Mouse (Mus musculus) heart, embryonic 15.5 days (tissue): ENCODE data around the gene Adamts12. TPM values are rescaled to one million over a fixed set of nuclear protein-coding genes. Genes with fewer than 3 reads are reported as not detected.

Experiments used
- ATAC-seq: fragments of 200-750 bp; cut with Nextera tagmentation; replicated peaks from 2 replicates; pipeline ENCODE4 v1.8.0; 2017; ENCODE audit warnings: low read depth, moderate TSS enrichment; ENCODE audit not compliant: insufficient number of reproducible peaks, insufficient read depth, low FRiP score
- H3K27ac ChIP-seq: fragments of 300-500 bp; sonication (generic); 2 replicates; pipeline ENCODE4 v1.5.1; 2015; ENCODE audit warnings: mild to moderate bottlenecking, inconsistent platforms
- H3K27me3 ChIP-seq: fragments of 300-500 bp; sonication (generic); 2 replicates; pipeline ENCODE4 v1.6.1; 2015; ENCODE audit warnings: inconsistent platforms
- H3K36me3 ChIP-seq: fragments of 300-500 bp; sonication (generic); 2 replicates; pipeline ENCODE4 v1.6.1; 2015; ENCODE audit warnings: mild to moderate bottlenecking, inconsistent platforms
- H3K4me1 ChIP-seq: fragments of 300-500 bp; sonication (generic); replicated peaks from 2 replicates; pipeline ENCODE4 v1.6.1; 2015; ENCODE audit warnings: inconsistent platforms
- H3K4me2 ChIP-seq: fragments of 300-500 bp; sonication (generic); 2 replicates; pipeline ENCODE4 v1.6.1; 2015; ENCODE audit warnings: inconsistent platforms, mild to moderate bottlenecking, moderate library complexity
- H3K4me3 ChIP-seq: fragments of 300-500 bp; sonication (generic); 2 replicates; pipeline ENCODE4 v1.5.1; 2015; ENCODE audit warnings: mild to moderate bottlenecking, inconsistent platforms
- H3K9ac ChIP-seq: fragments of 300-500 bp; sonication (generic); 2 replicates; pipeline ENCODE4 v1.6.1; 2015; ENCODE audit warnings: mild to moderate bottlenecking, inconsistent platforms
- H3K9me3 ChIP-seq: fragments of 300-500 bp; sonication (generic); replicated peaks from 2 replicates; pipeline ENCODE4 v1.6.1; 2016; ENCODE audit warnings: inconsistent platforms
- WGBS: fragments of 180-500 bp; shearing (Covaris S2); methylation state at CpG from one replicate; pipeline ENCODE4 v1.1.7; 2015; ENCODE audit warnings: mixed read lengths; 5-methylcytosine and 5-hydroxymethylcytosine counted together
- polyA plus RNA-seq: library from polyadenylated mRNA; unstranded; fragments of >200 nt; fragmentation: Nextera tagmentation; extraction: Ambion mirVana; gene quantifications from 2 replicates; pipeline ENCODE4 v1.2.1, GENCODE M21; 2015

Adamts12 gene
- polyA plus RNA-seq, 1 experiment from 2014 or later: 1.7 TPM

DNA sequence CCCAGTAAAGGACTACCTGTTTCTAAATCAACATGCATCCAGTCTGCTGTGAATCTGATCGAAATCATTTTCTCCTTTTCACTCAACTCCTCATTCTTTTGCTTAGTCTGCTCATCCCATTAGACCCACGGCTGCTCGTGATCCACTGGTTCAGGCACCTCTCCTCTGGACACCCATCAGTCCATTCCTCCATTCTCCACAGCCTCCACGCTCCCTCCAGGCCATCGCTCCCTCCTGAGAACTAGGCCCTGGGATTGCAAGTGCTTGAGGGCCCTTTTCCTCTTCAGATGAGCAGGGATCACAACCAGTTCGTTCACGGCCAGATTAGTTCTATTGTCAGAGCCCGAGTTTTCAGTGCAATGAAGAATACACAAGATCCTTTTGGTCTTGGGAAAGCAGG is 316.0 kb downstream of the Adamts12 start:
- no peak overlapping the region for H3K9ac ChIP-seq
- H3K27me3 ChIP-seq: no peaks in the 10 kb centered on the region
- no peak overlapping the region for H3K4me3 ChIP-seq
- H3K4me2 ChIP-seq: no peak overlapping the region
- WGBS: 81% methylated on average over 8 of the region's 8 CpGs
- no peak overlapping the region for H3K27ac ChIP-seq
- no peaks in the 10 kb centered on the region for H3K9me3 ChIP-seq
- no peak for ATAC-seq
- H3K4me1 ChIP-seq: no peaks in the 10 kb centered on the region
- peaks cover 25% of the 10 kb centered on the region for H3K36me3 ChIP-seq

DNA sequence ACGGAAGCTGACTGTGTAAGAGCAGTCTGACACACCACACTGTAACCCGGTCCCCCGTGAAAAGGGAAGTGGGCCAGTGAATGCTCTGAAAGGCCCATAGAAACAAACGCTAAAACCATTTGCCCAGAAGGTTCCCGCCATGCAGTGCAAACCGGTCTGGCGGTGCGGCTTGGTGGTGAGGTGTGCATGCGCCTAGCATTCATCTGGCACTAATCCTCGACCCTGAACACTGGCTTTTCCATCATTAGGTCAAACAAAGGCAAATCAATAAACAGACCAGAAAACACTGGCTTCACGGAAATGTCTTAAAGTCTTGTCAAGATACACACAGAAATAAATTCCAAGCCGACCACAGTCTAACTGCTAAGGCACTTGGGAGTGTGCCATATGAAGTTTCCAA is 318.0 kb downstream of the Adamts12 start:
- Histone ChIP-seq H3K4me2 (no peak overlapping the region), H3K9ac (no peak overlapping the region), H3K27ac (no peak overlapping the region), H3K27me3 (no peaks in the 10 kb centered on the region), H3K4me3 (no peak overlapping the region), H3K4me1 (no peaks in the 10 kb centered on the region), H3K9me3 (no peaks in the 10 kb centered on the region), H3K36me3 (peaks cover 45% of the 10 kb centered on the region)
- ATAC-seq: no peak
- WGBS: 84% methylated on average over 12 of the region's 12 CpGs

DNA sequence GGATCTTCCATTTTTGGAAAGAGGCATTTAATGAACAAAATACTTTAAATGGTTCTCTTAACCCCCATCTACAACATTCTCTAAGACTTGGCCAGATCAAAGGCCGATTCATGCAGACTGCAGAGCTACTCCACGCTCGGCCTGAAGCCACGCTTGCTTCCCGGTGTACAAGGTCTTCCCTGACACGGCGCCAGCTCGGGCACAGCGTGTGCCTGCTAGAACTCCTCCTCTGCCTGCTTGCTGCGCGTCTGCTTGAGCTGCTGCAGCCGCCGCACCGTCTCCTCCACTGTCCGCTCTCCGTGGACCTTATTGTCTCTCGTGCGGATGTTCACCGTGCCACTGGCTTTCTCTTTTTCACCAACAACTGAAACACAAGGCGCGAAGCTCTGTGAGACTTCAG is 319.2 kb downstream of the Adamts12 start:
- ATAC-seq: no peak
- WGBS: 96% methylated on average over 21 of the region's 21 CpGs

DNA sequence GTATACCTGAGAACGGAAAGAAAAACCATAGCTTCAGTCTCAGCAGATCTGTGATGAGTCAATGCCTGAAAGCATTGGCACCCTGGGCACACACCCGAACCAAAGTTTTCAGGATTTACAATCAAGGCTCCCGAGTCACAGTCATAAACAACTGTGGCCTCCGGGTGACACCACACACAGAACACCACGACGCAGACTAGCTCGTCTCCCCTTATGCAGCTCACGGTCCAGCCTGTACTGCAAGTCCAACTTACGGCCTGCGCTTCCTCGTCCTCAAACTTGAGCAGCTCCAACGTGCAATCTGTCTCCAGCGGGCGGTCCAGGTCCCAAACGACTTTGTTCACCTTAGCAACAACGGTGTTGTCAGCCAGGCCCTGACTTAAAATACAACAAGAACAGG is 328.3 kb downstream of the Adamts12 start:
- H3K9me3 ChIP-seq: no peaks in the 10 kb centered on the region
- no peak overlapping the region for H3K27ac ChIP-seq
- ATAC-seq: no peak
- no peaks in the 10 kb centered on the region for H3K27me3 ChIP-seq
- 89% methylated on average over 16 of the region's 16 CpGs for WGBS
- no peak overlapping the region for H3K4me2 ChIP-seq
- peaks cover 75% of the 10 kb centered on the region for H3K36me3 ChIP-seq
- H3K9ac ChIP-seq: no peak overlapping the region
- H3K4me1 ChIP-seq: no peaks in the 10 kb centered on the region; the same call in 1 of the 2 replicates
- no peak overlapping the region for H3K4me3 ChIP-seq

More for the DNA sequence above, 319.2 kb downstream of the Adamts12 start:
- H3K4me2 ChIP-seq: no peak overlapping the region
- no peak overlapping the region for H3K4me3 ChIP-seq
- H3K27me3 ChIP-seq: no peaks in the 10 kb centered on the region
- H3K4me1 ChIP-seq: no peaks in the 10 kb centered on the region
- H3K36me3 ChIP-seq: peaks cover 57% of the 10 kb centered on the region
- H3K9ac ChIP-seq: no peak overlapping the region
- no peaks in the 10 kb centered on the region for H3K9me3 ChIP-seq
- no peak overlapping the region for H3K27ac ChIP-seq

DNA sequence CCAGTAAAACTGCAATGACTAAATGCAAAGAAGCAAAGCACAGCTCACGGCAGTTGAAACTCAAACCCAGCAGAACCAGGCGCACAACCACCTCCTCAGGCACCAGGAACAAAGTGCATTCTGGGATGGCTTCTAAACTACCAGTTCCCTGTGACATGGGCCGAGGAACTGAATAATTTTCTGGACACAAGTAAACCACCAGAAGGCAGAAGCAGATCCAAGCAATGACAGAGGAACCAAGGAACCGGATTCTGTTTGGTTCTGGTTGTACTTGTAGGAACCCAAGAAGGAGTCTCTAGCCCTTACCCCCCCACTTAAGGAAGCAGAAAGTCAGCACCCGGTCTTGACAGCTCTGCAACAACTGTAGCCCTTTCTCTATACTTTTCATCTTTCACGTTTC is 331.8 kb downstream of the Adamts12 start:
- Histone ChIP-seq H3K27ac (no peak overlapping the region), H3K4me3 (no peak overlapping the region), H3K4me2 (no peak overlapping the region), H3K9me3 (no peaks in the 10 kb centered on the region), H3K27me3 (no peaks in the 10 kb centered on the region), H3K4me1 (peaks cover 11% of the 10 kb centered on the region), H3K36me3 (peaks cover 40% of the 10 kb centered on the region), H3K9ac (no peak overlapping the region)
- WGBS: 94% methylated on average over 6 of the region's 6 CpGs
- ATAC-seq: no peak

Other genes with a start within 250 kb of the Adamts12 start
- gene C1qtnf3, start 112.5 kb upstream of the Adamts12 start, polyA plus RNA-seq: 1.2 and 7.3 TPM in 2 replicates
- 13.0 and 13.7 TPM in 2 replicates for gene Amacr, start 83.0 kb upstream of the Adamts12 start, polyA plus RNA-seq
- 0.08 and 0.13 TPM in 2 replicates for gene Slc45a2, start 64.1 kb upstream of the Adamts12 start, polyA plus RNA-seq
- 0.04 TPM in 1 of 2 replicates, not detected in the other for gene Rxfp3, start 26.8 kb upstream of the Adamts12 start, polyA plus RNA-seq